Mouse (Mus musculus) forebrain, embryonic 16.5 days (tissue): ENCODE measurements around the gene Atxn3. TPM values are rescaled to one million over a fixed set of nuclear protein-coding genes. Genes with fewer than 3 reads are reported as not detected.

Source experiments
- ATAC-seq: fragments of 200-750 bp; cut with Nextera tagmentation; 2 replicates; pipeline ENCODE4 v1.8.0; 2017; ENCODE audit warnings: mild to moderate bottlenecking, moderate library complexity
- H3K27ac ChIP-seq: fragments of 300-500 bp; sonication (generic); 2 replicates; pipeline ENCODE4 v1.5.1; 2014; ENCODE audit warnings: low read length, control low read depth
- H3K27me3 ChIP-seq: fragments of 300-500 bp; sonication (generic); replicated peaks from 2 replicates; pipeline ENCODE4 v1.6.1; 2014; ENCODE audit warnings: low read length; ENCODE audit not compliant: control insufficient read depth, insufficient read depth
- H3K36me3 ChIP-seq: fragments of 300-500 bp; sonication (generic); 2 replicates; pipeline ENCODE4 v1.6.1; 2014; ENCODE audit not compliant: control insufficient read depth, insufficient read depth
- H3K4me1 ChIP-seq: fragments of 300-500 bp; sonication (generic); replicated peaks from 2 replicates; pipeline ENCODE4 v1.6.1; 2014; ENCODE audit warnings: low read length; ENCODE audit not compliant: control insufficient read depth, insufficient read depth
- H3K4me2 ChIP-seq: fragments of 300-500 bp; sonication (generic); 2 replicates; pipeline ENCODE4 v1.6.1; 2014; ENCODE audit warnings: mild to moderate bottlenecking, low read length, control low read depth
- H3K4me3 ChIP-seq: fragments of 300-500 bp; sonication (generic); replicated peaks from 2 replicates; pipeline ENCODE4 v1.5.1; 2014; ENCODE audit warnings: mild to moderate bottlenecking, low read length, control low read depth
- H3K9ac ChIP-seq: fragments of 300-500 bp; sonication (generic); replicated peaks from 2 replicates; pipeline ENCODE4 v1.6.1; 2014; ENCODE audit warnings: low read depth, low read length, control low read depth
- H3K9me3 ChIP-seq: fragments of 300-500 bp; sonication (generic); 2 replicates; pipeline ENCODE4 v1.6.1; 2016; ENCODE audit warnings: low read length; ENCODE audit not compliant: control insufficient read depth
- WGBS: fragments of 180-500 bp; shearing (Covaris S2); extraction: QIAGEN DNeasy Blood & Tissue Kit; methylation state at CpG from one replicate; pipeline ENCODE4 v1.1.7; 2014; 5-methylcytosine and 5-hydroxymethylcytosine counted together
- polyA plus RNA-seq: library from polyadenylated mRNA; unstranded; fragments of >200 nt; fragmentation: Nextera tagmentation; extraction: Ambion mirVana; gene quantifications from 2 replicates; pipeline ENCODE4 v1.2.1, GENCODE M21; 2015

Atxn3 gene
- polyA plus RNA-seq, 1 experiment from 2014 or later = 14.3 TPM

- Histone ChIP-seq H3K27ac (no peak overlapping the region), H3K4me1 (no peaks in the 10 kb centered on the region), H3K9ac (no peak overlapping the region), H3K36me3 (peaks cover 27% of the 10 kb centered on the region), H3K9me3 (no peaks in the 10 kb centered on the region), H3K4me2 (no peak overlapping the region), H3K4me3 (no peak overlapping the region), H3K27me3 (no peaks in the 10 kb centered on the region)
- no peak for ATAC-seq
- 93% methylated on average over 7 of the region's 7 CpGs for WGBS
Measured at GRCm38 (mm10) chr12:101884926-101885325, 73.1 kb downstream of the Atxn3 start.

GRCm38 (mm10) chr12:101876374-101876773 lies 81.7 kb downstream of the Atxn3 start:
- no peak overlapping the region for H3K9ac ChIP-seq
- H3K4me3 ChIP-seq = no peak overlapping the region
- no peaks in the 10 kb centered on the region for H3K4me1 ChIP-seq
- H3K36me3 ChIP-seq = peaks cover 13% of the 10 kb centered on the region
- H3K27me3 ChIP-seq = no peaks in the 10 kb centered on the region
- 94% methylated on average over 2 of the region's 2 CpGs for WGBS
- no peak for ATAC-seq
- H3K4me2 ChIP-seq = no peak overlapping the region
- no peaks in the 10 kb centered on the region for H3K9me3 ChIP-seq
- no peak overlapping the region for H3K27ac ChIP-seq

DNA sequence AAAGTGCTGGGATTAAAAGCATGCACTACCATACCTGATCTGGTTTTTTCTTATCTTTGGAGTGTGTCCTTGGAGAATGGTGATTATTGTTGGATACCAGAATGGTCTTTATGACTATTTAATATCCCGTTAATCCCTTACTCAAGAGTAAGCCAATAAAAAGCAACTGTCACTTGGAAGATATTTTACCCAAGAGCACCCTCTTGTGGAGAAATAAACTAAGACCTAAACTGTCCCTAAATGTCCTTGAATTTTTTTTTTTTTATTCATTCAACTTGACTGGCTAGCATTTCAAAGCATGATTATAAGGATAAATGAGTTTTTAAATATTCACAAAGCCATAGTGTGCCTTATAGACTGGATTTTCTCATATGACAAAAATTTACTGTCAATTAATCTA lies 82.9 kb downstream of the Atxn3 start:
- WGBS = 54% methylated on average over 1 of the region's 1 CpGs
- no peak overlapping the region for H3K27ac ChIP-seq
- no peak overlapping the region for H3K9ac ChIP-seq
- peaks cover 13% of the 10 kb centered on the region for H3K36me3 ChIP-seq
- no peaks in the 10 kb centered on the region for H3K9me3 ChIP-seq
- H3K27me3 ChIP-seq = no peaks in the 10 kb centered on the region
- H3K4me3 ChIP-seq = no peak overlapping the region
- no peak overlapping the region for H3K4me2 ChIP-seq
- H3K4me1 ChIP-seq = no peaks in the 10 kb centered on the region
- ATAC-seq = no peak; the same call in 1 of the 2 replicates

Other genes with a start within 250 kb of the Atxn3 start
- 0.11 and 0.22 TPM in 2 replicates for gene Tc2n, start 239.7 kb downstream of the Atxn3 start, polyA plus RNA-seq
- 7.9 and 13.5 TPM in 2 replicates for gene Fbln5, start 139.2 kb downstream of the Atxn3 start, polyA plus RNA-seq
- gene Trip11, start 45.0 kb downstream of the Atxn3 start, polyA plus RNA-seq = 21.9 and 22.4 TPM in 2 replicates
- 32.4 and 38.0 TPM in 2 replicates for gene Cpsf2, start 17.7 kb upstream of the Atxn3 start, polyA plus RNA-seq
- 1.3 and 1.8 TPM in 2 replicates for gene Slc24a4, start 170.5 kb upstream of the Atxn3 start, polyA plus RNA-seq